Mouse (Mus musculus): ENCODE measurements around the gene Ptn.

- no peak for TF ChIP-seq CTCF (conservative IDR thresholded peaks at IDR 0.05; ENCODE audit: low read length)
- no peak for TF ChIP-seq NANOG (IDR thresholded peaks at IDR 0.05; ENCODE audit: borderline replicate concordance, low read length)
These were observed 54.8 kb downstream of the Ptn start for GRCm38 (mm10) chr6:36755001-36755885.

Measured in E14TG2a.4 (cell line).